Mouse (Mus musculus): ENCODE measurements around the gene Gm9736.

DNA sequence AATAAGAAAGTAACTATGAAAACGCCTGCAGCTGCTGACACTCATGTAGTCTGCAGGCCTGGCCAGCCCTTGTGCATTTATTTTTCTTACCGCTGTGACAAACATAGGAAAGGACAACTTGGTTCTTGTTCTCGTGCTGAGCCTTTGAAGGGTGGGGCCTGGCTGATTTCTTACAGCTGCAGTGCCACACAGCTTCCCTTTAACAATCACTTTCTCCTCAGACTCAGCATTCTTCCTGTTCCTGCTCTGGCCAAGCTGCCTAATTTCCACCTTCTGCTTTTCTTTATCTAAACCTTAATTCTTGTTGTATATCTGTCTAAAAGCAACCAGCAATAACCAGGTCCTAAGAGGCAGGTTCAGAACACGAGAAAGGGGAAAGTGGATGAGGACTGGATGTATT, 37.4 kb downstream of the Gm9736 start:
- TF ChIP-seq CTCF (IDR thresholded peaks at IDR 0.05; ENCODE audit: low read depth) = no peak
- no peak for TF ChIP-seq EP300 (IDR thresholded peaks at IDR 0.05; ENCODE audit: low read depth)
